Mouse (Mus musculus) right cerebral cortex, postnatal 36 days (tissue): Measurements from ENCODE around the gene Nudt3.
"Not testable (repeated sequence)": the region's sequence is repeated elsewhere in the genome, so short reads cannot be mapped to it uniquely, and the experiment has no call there.

Experiments used
- DNase-seq, 2 experiments: peaks; one replicate each; pipeline ENCODE4 v3.0.0; 2022; ENCODE audit warnings: low spot score in 2 of 2, mixed read lengths in 1 of 2

Gene Nudt3

DNA sequence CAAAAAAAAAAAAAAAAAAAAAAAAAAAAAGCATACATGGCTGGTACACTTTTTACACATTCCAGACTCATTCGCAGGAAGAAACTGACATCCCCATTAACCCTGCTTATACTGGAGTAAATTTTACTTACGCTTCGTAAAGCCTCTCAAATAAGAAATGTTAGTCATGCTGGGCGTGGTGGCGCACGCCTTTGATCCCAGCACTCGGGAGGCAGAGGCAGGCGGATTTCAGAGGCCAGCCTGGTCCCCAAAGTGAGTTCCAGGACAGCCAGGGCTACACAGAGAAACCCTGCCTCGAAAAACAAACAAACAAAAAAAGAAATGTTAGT lies 12.2 kb upstream of the Nudt3 start:
- DNase-seq, result not testable (repeated sequence)

DNA sequence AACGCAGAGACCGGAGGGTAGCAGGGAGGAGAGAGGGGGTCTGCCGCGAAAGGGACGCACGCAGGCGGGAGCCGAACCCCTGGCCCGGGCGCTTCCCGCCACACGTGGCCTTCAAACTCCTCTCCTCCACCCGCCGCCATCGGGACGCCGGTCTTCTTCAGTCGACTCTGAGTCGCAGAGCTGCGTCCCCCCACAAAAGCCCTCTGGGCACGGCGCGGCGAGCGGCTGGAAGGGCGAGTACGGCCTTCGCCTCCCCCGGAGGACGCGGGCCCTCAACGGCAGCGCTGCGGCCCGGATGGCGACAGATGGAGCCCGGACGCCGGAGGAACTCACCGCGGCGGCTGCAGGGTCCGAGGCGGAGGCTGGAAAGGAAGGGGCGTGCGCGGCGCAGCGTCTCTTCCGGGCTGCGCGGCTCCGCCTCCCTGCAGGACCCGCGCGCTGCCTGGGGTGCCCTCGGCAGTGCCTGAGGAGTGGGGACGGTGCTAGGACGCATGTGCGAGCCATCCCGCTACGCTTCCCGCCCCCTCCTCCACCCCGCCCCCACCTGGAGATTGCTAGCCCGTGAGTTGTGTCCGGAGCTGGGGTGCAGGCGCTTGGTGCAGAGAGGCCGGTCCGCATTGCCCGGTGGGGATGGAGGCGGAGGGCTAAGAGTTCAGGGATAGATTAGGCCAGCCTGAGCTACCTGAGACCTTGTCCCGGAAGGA lies 11.7 kb upstream of the Nudt3 start, which contains the start of gene RPS10-NUDT3:
Gene RPS10-NUDT3, minus strand, starts transcription at position 352 of the 704 bp plus-strand sequence.
- DNase-seq, result peak; percentile 79 to 88

DNA sequence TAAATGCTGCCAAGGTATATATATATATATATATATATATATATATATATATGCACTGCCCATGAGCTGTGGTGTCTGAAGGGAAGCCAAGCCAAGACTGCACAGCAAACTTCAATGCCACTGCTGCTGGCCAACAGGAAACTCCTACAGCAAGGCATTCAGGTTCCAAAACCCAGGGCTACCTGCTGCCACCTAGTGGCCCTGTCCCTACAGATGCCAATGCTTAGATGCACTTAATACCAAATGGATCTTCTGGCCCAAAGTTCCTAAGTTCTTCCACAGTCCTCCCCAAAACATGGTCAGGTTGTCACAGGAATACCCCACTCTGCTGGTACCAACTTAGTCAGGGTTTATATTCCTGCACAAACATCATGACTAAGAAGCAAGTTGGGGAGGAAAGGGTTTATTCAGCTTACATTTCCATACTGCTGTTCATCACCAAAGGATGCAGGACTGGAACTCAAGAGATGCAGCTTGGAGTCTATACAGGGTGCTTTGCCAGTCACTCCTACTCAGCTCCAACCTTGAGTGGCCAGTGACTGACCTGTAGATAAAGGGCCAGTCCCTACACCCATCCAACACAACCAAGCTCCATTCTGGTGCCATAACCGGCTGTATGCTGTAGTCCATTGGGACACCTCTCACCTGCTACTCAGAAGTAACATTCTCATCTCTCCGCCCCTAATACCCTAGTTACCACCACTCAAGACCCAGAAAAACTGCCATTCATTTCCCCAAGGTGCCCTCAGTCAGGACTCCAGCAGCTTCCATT lies 6.1 kb upstream of the Nudt3 start:
- DNase-seq, result peak; percentile 77 to 78

DNA sequence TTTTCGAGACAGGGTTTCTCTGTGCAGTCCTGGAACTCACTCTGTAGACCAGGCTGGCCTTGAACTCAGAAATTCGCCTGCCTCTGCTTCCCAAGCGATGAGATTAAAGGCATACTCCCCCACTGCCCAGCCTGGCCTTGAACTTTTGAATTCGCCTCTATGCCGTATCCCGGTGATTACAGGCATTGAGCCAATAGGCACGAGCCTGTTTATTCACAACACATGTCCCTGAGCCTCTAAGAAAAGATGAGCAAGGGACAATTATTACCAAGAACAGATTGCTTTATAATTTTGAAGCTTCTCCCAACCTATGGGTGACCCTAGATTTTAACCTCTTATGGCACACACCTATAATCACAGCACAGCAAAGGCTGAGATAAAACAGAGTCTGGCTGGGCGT lies 5.1 kb upstream of the Nudt3 start:
- DNase-seq, result no peak

DNA sequence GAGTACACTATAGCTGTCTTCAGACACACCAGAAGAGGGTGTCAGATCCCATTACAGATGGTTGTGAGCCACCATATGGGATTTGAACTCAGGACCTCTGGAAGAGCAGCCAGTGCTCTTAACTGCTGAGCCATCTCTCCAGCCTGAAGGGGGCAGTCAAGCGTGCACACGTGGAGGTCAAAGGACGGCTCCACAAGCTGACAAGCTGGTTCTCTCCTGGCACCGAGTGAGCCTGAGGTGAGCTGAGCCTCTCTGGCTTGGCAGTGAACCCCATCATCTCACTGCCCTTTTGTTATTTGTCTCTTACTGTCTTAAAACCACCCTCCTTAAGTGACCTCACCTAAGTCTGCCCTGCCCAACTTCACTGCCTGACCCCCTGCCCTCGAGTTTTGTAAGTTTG lies 4.2 kb upstream of the Nudt3 start:
- DNase-seq, result no peak

DNA sequence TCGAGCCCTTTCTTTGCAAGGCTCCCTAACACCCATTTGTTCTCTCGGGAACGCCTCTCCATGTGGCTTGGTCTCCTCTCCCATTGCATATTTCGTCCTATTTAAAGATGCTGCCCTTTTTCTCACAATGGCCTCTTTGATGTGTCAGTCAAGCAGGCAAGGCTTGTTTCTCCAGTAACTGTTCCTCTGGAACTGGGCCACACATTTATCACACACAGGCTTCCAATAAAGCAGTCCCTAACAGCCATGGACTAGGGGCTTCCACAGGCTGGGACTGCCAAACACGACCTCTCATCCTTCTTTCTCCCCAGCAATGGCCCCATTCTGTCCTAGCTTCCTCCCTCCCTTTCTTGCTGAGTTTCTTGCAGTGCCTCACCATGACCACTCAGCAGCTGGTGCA lies 3.4 kb upstream of the Nudt3 start:
- no peak for DNase-seq

DNA sequence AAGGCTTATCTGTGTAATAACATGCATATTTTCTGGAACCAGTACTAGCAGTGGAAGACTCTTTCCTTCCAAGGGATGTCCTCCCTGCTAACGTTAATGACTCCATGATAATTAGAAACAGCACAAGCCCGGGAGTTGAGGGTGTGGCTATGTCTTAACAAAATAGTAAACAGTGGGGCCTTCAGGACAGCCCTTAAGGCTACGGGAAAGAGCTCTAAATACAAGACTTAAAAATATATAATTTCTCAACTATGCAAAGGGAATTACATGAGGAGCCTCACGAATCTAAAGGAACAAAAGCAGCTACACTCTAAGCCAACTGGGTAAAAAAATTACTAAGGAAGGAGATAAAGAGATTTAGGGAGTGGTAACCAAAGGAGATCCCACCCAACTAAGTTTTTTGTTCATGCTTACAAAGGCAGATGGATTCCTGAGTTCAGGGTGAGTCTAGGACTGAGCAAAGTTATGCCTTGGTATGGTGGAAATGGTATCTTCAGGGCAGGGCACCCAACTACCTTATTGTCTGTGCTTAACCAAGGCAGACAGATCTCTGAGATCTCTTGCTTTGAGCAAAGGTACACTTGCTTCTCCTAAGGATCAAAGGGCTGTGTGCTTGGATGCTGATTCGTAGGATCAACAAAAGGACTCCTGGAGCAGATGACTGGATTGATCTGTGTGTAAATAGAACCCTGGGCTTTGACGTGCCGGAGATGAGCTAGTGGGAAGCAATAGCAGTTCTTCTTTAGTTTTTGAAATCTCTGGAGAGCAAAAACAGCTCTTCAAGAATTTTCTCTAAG lies 2.4 kb upstream of the Nudt3 start:
- no peak for DNase-seq

DNA sequence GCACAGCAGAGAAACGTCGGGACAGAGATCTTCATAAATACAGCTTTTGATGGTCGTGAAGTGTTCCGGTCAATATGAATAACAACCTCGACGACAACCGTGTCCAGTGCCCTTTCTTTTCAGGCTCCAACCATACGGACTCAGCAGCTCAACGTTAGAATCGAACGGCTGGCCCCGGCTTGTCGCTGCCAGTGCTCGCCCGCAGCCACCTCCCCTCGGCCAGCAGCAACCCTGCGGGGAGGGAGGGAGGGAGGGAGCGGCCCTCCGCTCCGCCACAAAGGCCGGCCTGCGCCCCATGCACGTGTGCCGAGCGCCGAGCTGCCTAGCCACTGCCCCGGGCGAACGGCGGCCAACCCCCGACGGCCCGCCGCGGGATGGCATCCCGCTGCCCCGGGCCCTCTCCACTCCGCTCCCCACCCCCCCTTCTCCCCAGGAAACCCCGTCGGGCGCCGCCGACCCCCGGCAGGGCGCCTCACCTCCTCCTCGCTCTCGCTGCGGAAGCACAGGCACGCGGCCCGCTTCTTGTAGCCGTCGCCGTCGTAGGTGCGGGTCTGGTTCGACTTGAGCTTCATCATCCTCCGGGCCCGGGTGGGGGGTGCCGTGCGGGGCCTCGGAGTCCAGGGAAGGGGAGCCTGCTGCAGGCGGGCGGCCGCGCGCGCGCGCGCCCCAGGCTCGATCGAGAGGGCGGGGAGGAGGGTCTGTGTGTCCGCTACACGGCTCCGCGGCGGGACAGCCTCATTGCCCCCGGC lies 510 bp downstream of the Nudt3 start:
- DNase-seq, result no peak

DNA sequence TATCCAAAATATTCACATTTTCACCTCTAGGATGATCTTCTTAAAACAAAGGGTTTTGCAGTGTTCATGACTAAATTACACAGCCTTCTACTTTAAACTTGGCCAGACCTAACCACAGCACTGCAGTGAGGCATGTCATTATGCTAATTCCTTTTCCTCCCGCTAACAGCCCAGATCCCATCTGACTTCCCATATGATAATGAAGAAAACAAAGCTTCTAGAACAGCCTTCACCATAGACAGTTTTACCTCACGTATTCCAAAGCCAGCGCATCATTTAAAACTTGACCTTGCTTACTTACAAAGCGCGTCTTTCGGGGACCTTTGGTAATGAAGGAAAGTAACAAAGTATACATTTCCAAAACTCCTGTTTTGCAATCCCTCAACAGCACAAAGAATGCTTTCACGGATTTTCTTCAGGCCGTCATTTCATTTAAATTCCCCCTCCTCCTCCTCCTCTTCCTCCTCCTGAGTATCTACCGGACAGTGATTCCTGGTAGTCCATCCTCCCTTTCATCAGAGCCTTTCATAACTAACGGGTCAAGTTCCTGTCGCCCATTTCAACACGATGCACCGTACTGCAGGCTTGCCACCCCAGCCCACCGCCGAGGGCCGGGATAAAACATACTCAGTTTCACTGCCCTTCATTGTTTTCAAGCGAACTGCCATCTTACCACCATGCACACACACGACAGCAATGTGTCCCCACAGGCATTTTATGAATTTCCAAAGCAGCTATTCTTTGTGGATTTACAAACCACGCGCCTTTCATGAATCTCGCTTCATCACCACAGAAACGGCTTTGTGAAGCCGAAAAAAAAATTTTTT lies 1.4 kb downstream of the Nudt3 start:
- no peak for DNase-seq

DNA sequence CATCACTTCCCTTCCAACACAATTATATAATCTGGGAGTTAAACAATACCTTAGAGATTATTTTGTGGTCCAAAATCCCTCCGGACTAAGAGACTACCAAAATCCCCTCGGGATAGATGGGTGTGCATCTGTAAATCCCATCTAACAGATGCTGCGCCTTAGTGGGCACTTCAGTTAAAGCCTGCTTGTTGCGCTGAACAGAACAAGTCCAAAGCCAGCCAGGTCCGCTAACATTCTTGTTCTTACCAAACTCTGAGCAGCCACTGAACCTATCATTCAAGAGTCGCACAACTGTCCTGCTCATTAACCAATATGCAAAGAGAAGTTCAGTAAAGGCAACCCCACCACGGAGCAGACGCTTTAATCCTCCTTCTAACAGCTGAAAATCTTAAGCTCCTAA lies 2.1 kb downstream of the Nudt3 start:
- no peak for DNase-seq

DNA sequence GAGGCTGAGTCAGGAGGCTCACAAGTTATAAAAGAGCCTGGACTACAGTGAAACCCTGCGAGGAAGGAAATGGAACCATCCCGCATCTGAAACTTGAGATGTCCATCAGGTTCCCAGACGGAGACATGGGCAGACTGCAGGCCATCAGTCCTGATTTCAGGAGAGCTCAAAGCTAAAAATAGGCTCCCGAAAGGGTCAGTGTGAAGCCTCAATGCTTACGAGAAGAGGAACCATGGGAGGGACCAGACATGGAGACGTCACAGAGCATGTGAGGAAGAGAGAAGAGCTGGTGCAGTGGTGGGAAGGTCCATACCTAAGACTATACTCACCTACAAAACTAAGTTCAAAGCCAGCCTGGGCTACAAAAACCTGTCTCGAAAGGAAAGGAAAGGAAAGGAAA lies 7.9 kb downstream of the Nudt3 start:
- DNase-seq, result no peak

DNA sequence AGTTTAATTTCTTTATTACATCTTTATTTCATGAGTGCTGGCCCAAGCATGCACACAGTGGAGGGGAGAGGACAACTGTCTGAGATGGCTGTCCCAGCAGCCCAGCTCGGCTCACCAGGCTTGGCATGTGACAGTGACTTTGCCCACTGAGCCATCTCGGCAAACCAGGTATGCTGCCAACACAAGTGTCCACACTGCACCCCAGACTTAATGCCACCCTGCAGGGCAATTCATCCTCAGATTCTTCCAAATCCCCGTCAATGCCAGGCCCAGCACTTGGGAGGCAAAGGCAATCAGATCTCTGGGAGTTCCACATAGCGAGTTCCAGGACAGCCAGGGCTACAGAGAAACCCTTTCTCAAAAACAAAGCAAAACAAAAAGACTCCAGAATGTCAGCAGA lies 10.3 kb downstream of the Nudt3 start:
- DNase-seq, result no peak

DNA sequence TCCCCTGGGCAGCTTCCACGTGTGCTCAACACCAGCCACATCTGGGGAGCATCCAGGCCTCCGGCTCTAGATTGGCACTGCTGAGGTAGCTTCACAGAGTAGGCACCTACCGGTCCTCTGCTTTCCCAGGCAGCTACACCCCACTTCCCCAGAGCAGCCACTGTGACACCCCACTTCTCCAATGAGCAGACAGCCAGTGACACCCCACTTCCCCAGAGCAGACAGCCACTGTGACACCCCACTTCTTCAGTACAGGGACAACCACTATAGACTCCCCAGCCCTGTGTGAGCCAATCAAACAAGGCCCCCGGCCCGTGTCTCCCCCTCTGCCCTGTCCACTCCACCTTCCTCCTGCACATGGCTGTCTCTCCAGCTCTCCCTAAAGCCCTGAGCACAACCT lies 11.3 kb downstream of the Nudt3 start:
- DNase-seq, result no peak

DNA sequence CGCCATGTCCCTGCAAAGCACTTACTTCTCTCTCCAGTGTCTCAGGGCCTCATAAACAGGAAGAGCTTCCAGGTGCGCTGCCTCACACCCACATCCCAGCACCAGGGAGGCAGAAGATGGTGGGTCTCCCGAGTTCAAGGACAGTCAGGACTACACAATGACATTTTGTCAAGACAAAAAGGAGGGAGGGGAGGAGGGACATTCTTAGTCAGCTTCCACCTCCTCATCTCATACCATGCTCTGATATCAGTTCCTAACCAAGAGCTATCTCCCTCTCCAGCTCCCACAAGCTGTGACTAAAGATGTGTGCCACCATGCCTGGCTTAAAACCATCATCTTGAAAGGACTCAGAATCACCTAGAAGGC lies 11.8 kb downstream of the Nudt3 start:
- no peak for DNase-seq

DNA sequence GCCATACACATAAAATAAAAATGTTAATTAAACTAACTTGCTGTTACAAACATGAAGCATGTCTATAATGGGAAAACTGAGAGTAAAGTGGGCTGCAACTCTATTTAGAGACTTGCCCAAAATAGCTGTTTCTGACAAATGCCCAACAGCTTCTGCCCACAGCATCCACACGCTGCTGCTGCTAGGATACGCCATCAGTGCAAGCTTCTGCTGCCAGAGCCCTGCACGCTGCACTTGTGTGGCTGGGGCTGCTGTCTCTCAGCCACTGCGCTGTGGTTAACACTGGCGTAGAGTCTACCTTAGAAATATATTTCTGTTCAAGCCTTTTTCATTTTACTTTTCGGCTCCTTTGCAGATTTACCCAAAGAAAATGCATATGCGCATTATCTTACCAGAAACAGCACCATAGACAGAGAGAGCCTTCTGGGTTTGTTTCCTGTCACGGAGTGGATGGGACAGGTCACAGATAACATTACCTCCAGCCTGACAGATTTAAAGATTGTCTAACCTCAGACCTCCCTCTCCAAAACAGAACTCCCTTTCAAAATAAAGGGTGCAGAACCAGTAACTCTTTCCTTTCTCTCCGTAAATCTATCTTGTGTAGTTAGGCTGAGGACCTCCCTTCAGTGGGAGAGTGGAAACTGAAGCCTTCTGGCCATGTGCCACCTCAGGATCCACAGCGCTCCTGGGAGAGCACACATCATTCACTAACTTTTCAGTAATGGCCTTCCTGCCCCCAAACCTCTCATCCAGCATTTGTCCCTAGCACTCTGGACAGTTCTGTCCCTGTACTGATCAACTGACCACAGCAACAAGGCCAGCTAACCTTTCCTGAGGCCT lies 12.4 kb downstream of the Nudt3 start:
- peak; percentile 78 to 90 for DNase-seq

DNA sequence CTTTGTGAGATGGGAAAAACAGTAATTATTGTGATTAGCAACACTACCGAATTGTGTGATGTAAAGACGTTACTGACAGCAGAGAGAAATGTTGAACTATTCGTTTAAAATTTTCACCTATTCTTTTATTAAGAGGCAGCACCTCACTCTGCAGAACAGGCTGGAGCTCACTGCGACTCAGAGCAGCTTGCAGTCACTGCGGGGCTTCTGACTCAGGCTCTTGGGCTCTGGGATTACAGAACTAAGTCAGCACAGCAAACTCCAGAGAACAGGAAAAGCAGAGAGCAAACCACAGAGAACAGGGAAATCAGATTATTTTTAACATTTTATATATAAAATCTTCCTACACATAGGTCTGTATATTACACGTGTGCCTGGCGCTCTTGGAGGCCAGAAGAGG lies 13.7 kb downstream of the Nudt3 start:
- DNase-seq, result no peak

DNA sequence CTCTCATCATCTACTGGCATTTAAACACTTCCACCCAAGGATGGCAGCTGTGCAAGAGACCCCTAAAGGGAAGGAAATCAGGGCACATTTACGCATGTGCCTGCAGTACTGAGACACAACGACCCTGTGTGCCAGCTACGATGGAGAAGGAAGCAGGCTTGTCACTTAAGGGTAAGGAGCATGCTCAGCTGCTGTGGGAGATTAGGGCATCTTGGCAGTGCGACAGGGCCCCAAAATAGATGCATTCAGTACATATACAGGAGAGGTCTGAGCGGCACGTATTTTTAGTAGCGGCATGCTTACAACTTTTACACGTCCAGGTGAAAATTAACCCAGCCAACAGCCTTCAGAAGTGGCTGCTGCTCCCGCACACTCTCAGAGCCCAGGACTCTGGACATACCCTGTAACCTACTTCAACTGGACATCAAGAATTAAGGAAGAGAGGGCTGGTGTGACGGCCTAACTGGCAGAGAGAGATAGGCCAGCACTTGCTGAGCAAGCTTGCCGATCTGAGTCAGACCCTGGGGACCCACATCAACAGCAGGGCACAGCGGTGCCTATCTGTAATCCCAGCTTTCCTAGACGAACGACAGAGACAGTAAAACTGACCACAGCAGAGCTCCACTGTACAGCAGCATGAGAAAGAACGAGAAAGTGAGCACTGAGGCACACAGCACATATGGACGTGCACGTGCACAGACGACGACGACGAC lies 19.6 kb downstream of the Nudt3 start:
- DNase-seq, result no peak

DNA sequence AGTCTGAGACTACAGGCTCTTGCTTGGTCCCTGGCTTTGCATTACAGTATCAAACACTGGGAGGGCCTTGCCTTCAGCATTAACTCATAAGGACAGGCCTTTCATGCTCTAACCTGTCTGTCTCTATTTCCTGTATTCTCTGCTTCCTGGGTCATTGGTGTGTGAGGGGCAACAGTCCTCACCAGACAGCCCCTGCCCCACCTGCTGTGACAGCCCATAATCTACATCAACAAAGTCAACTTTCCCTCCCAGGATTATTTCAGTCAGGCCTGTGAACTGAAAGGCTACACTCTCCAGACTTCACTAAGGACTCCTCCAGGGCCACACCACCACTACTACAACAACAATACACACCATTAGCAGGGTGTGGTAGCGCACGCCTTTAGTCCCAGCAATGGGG lies 20.3 kb downstream of the Nudt3 start:
- no peak for DNase-seq

DNA sequence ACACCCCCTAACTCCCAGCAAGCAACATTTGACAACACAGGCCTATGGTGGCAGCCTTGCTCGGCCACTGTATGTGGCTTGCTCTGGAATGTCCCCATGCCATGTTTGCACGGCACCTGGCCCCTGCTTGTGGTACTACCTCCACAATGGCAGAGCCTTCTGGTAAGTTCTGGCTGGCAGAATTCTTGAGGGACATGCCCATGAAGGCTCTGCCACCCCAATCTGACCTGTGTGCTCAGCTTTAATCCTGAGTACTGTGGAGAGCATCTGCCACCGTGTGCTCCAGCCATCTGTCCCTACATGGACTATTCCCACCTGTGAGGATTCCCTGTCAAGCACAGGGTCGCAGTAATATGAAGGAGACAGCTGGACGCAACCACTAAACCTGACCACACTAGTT lies 22.4 kb downstream of the Nudt3 start:
- no peak for DNase-seq

DNA sequence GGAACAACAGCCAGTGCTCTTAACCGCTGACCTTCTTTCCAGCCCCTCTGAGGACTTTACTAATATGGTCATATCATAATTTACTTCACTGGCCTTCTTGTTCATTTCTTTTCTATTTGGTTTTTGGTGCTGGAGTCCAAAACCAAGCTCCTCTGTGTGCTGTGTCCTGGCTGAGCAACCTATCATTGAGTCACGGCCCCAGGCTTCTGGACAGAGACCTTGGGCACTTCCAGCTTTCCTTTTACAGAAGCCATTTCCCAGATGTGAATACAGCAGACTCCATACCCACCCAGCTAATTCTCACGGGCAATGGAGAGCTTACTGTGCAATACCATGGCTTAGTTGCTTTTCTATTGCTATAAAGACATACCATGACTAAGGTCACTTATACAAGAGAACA lies 23.0 kb downstream of the Nudt3 start:
- no peak for DNase-seq
